ENCODE assay signal across 25 mouse cellular contexts in the genomic region with DNA sequence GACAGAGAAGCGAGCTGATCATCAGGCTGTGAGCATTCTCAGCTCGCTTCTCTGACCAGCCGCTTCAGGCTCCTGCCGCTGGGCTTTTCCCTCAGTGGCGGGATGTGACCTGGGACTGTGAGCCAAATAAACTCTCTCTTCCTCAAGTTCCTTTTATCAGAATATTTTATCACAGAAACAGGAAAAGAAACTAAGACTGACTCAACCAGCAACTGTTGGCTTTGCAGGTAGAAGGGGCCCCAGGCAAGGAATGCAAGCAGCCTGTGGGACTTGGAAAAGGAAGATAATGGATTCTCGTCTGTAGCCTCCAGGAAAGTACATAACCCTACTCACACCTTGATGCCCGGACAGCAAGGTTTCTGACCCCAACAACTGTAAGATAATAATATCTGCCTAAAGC.
DNase-seq lines count a peak whose midpoint lies in the region; ATAC-seq and TF ChIP-seq lines count a peak whose summit lies in the region.
"Had no signal": no experiment of that assay in that cellular context is flagged by ENCODE, and none has a peak within 500 bp of the region (broad histone marks: within the 10 kb centered on the region; RNA-seq: fewer than 3 reads in every experiment).

No protein-coding gene starts in this region.

- no peak for TF ChIP-seq RAD21 in MEL (IDR thresholded peaks at IDR 0.05; ENCODE audit: low read depth, low read length)

- 75% methylated on average over 7 of the region's 7 CpGs for WGBS in intestine, embryonic 16.5 days
- 62% methylated on average over 7 of the region's 7 CpGs for WGBS in intestine, postnatal 0 days
- 56% methylated on average over 7 of the region's 7 CpGs for WGBS in lung, postnatal 0 days
- WGBS in cerebellum, adult 2 months, result 95% methylated on average over 7 of the region's 7 CpGs

- no peaks in the 10 kb centered on the region for H3K36me3 ChIP-seq in intestine, embryonic 16.5 days (ENCODE audit: control insufficient read depth, insufficient read depth, low read length)
- H3K36me3 ChIP-seq in intestine, postnatal 0 days (ENCODE audit: control insufficient read depth, insufficient read depth), result no peaks in the 10 kb centered on the region
- H3K36me3 ChIP-seq in lung, postnatal 0 days (ENCODE audit: insufficient read depth, low read length), result no peaks in the 10 kb centered on the region
- peaks cover 0 to 8% of the 10 kb centered on the region in 2 experiments; a peak in 2 of 4 replicates for H3K36me3 ChIP-seq in MEL (ENCODE audit: control insufficient read depth in 1 of 2, insufficient read depth in 2 of 2, low read length in 2 of 2)
- H3K36me3 ChIP-seq: hindbrain, embryonic 12.5 days had no signal

- DNase-seq in lung, postnatal 0 days (ENCODE audit: low spot score), result no peak
- no peak for DNase-seq in lung, postnatal 36 days
- peak; percentile 28 for DNase-seq in MEL (ENCODE audit: low read depth, low spot score)
- no peak for DNase-seq in ovary, adult 18-20 months (ENCODE audit: low spot score)
- no peak for DNase-seq in cerebellum, adult 2 months
- DNase-seq: adrenal gland, postnatal 25 days; cerebellum, adult 18-20 months; cerebellum, postnatal 14 days; gastrocnemius, postnatal 14 days; kidney, adult 18-20 months; layer of hippocampus, adult 9-11 months; liver; right cerebral cortex, adult 18-20 months; thymus, postnatal 4 days had no signal

- no peak for TF ChIP-seq EP300 in lung, postnatal 0 days (IDR thresholded peaks at IDR 0.05)
- TF ChIP-seq EP300 in MEL (IDR thresholded peaks at IDR 0.05; ENCODE audit: low read depth in 1 of 2, low read length in 2 of 2), result 0 out of 4 replicates have a peak, but pooled peaks of 1 of the 2 experiments have one; percentile 4

- H3K27ac ChIP-seq in intestine, embryonic 16.5 days (ENCODE audit: low read length), result no peak overlapping the region
- H3K27ac ChIP-seq in intestine, postnatal 0 days (ENCODE audit: low read depth, low read length), result no peak overlapping the region
- H3K27ac ChIP-seq in lung, postnatal 0 days (ENCODE audit: low read length), result peak overlapping the region; percentile 57
- H3K27ac ChIP-seq in MEL (ENCODE audit: control insufficient read depth, low read depth, low read length), result no peak overlapping the region
- H3K27ac ChIP-seq in cerebellum, adult 2 months (ENCODE audit: insufficient read depth, low read length), result no peak overlapping the region
- H3K27ac ChIP-seq: forebrain, embryonic 13.5 days; hindbrain, embryonic 12.5 days; hindbrain, postnatal 0 days; kidney, postnatal 0 days; liver, embryonic 14.5 days had no signal

- TF ChIP-seq POLR2A in MEL (IDR thresholded peaks at IDR 0.05; ENCODE audit: control insufficient read depth in 1 of 2, insufficient read depth in 1 of 2, low read depth in 1 of 2, low read length in 2 of 2, poor library complexity in 1 of 2), result no peak
- TF ChIP-seq POLR2A in cerebellum, adult 2 months (IDR thresholded peaks at IDR 0.05; ENCODE audit: borderline replicate concordance, insufficient read depth, low read length), result no peak

- no peak overlapping the region for H3K4me3 ChIP-seq in intestine, embryonic 16.5 days (ENCODE audit: low read length)
- no peak overlapping the region for H3K4me3 ChIP-seq in intestine, postnatal 0 days (ENCODE audit: low read depth, low read length)
- no peak overlapping the region for H3K4me3 ChIP-seq in lung, postnatal 0 days (ENCODE audit: low read depth, low read length)
- peak overlapping the region in 1 of 2 experiments; percentile 20; a peak in 1 of 4 replicates for H3K4me3 ChIP-seq in MEL (ENCODE audit: control insufficient read depth in 1 of 2, insufficient read depth in 1 of 2, low read depth in 2 of 2, low read length in 2 of 2)
- H3K4me3 ChIP-seq in cerebellum, adult 2 months (replicated peaks; ENCODE audit: insufficient read depth, low read depth, low read length), result no peak overlapping the region
- H3K4me3 ChIP-seq: forebrain, embryonic 13.5 days; hindbrain, embryonic 12.5 days had no signal

- no peaks in the 10 kb centered on the region for H3K27me3 ChIP-seq in intestine, embryonic 16.5 days (replicated peaks; ENCODE audit: control insufficient read depth, insufficient read depth, low read length)
- H3K27me3 ChIP-seq in intestine, postnatal 0 days (replicated peaks; ENCODE audit: control insufficient read depth, insufficient read depth, low read length), result no peaks in the 10 kb centered on the region
- no peaks in the 10 kb centered on the region for H3K27me3 ChIP-seq in lung, postnatal 0 days (replicated peaks; ENCODE audit: insufficient read depth, low read length)
- H3K27me3 ChIP-seq in MEL (ENCODE audit: control insufficient read depth in 1 of 2, insufficient read depth in 2 of 2, low read length in 2 of 2), result no peaks in the 10 kb centered on the region
- H3K27me3 ChIP-seq in cerebellum, adult 2 months (ENCODE audit: control insufficient read depth, insufficient read depth, low read length), result no peaks in the 10 kb centered on the region; the same call in 1 of the 2 replicates
- H3K27me3 ChIP-seq: forebrain, embryonic 13.5 days; hindbrain, embryonic 12.5 days had no signal

- no peak overlapping the region for H3K9ac ChIP-seq in intestine, embryonic 16.5 days (ENCODE audit: low read depth, low read length)
- H3K9ac ChIP-seq in intestine, postnatal 0 days (ENCODE audit: low read depth, low read length), result no peak overlapping the region
- no peak overlapping the region for H3K9ac ChIP-seq in lung, postnatal 0 days (replicated peaks; ENCODE audit: low read depth)
- H3K9ac ChIP-seq in MEL (ENCODE audit: control insufficient read depth, low read depth, low read length, poor library complexity, severe bottlenecking), result no peak overlapping the region
- H3K9ac ChIP-seq: forebrain, embryonic 13.5 days; hindbrain, embryonic 12.5 days; liver, embryonic 14.5 days; lung, embryonic 14.5 days had no signal

- H3K9me3 ChIP-seq in intestine, embryonic 16.5 days (ENCODE audit: control insufficient read depth, low read length), result no peaks in the 10 kb centered on the region
- no peaks in the 10 kb centered on the region for H3K9me3 ChIP-seq in intestine, postnatal 0 days (ENCODE audit: control insufficient read depth)
- no peaks in the 10 kb centered on the region for H3K9me3 ChIP-seq in lung, postnatal 0 days (ENCODE audit: low read length)
- H3K9me3 ChIP-seq in MEL (replicated peaks; ENCODE audit: insufficient read depth, low read length), result no peaks in the 10 kb centered on the region
- H3K9me3 ChIP-seq: forebrain, embryonic 13.5 days; hindbrain, embryonic 12.5 days had no signal

- H3K4me1 ChIP-seq in intestine, embryonic 16.5 days (ENCODE audit: control insufficient read depth, insufficient read depth, low read length), result no peaks in the 10 kb centered on the region; the same call in 1 of the 2 replicates
- H3K4me1 ChIP-seq in intestine, postnatal 0 days (replicated peaks; ENCODE audit: control insufficient read depth, insufficient read depth, low read length), result no peaks in the 10 kb centered on the region
- H3K4me1 ChIP-seq in lung, postnatal 0 days (ENCODE audit: insufficient read depth, low read depth, low read length), result no peaks in the 10 kb centered on the region; the same call in 1 of the 2 replicates
- H3K4me1 ChIP-seq in MEL (ENCODE audit: control insufficient read depth in 1 of 2, insufficient read depth in 2 of 2, low read length in 2 of 2), result peaks cover 9 to 11% of the 10 kb centered on the region in 2 experiments
- no peaks in the 10 kb centered on the region for H3K4me1 ChIP-seq in cerebellum, adult 2 months (ENCODE audit: control insufficient read depth, insufficient read depth, low read length)

- no peak overlapping the region for H3K4me2 ChIP-seq in intestine, embryonic 16.5 days (ENCODE audit: low read depth, low read length)
- no peak overlapping the region for H3K4me2 ChIP-seq in intestine, postnatal 0 days (replicated peaks; ENCODE audit: low read depth)
- no peak overlapping the region for H3K4me2 ChIP-seq in lung, postnatal 0 days (replicated peaks; ENCODE audit: low read depth, low read length)
- H3K4me2 ChIP-seq: forebrain, embryonic 13.5 days; hindbrain, embryonic 12.5 days; lung, embryonic 14.5 days; midbrain, embryonic 11.5 days had no signal

- H3K79me2 ChIP-seq in MEL (ENCODE audit: control insufficient read depth, insufficient read depth, low read length, poor library complexity), result no peaks in the 10 kb centered on the region

- no peak for TF ChIP-seq CTCF in intestine, postnatal 0 days (IDR thresholded peaks at IDR 0.05; ENCODE audit: low read depth)
- TF ChIP-seq CTCF in lung, postnatal 0 days (IDR thresholded peaks at IDR 0.05), result no peak
- no peak for TF ChIP-seq CTCF in MEL (IDR thresholded peaks at IDR 0.05 in 2 of 3, conservative IDR thresholded peaks at IDR 0.05 in 1 of 3; ENCODE audit: control insufficient read depth in 1 of 3, insufficient read depth in 1 of 3, low read depth in 2 of 3, low read length in 3 of 3, poor library complexity in 1 of 3, severe bottlenecking in 1 of 3)
- no peak for TF ChIP-seq CTCF in cerebellum, adult 2 months (IDR thresholded peaks at IDR 0.05; ENCODE audit: borderline replicate concordance, insufficient read depth, low read depth, low read length)

- 0 out of 2 replicates have a peak, but pooled peaks have one; percentile 26 for ATAC-seq in intestine, embryonic 16.5 days
- ATAC-seq in intestine, postnatal 0 days, result no peak
- ATAC-seq in lung, postnatal 0 days, result no peak
- ATAC-seq in megakaryocyte progenitor cell, adult 5-6 weeks (replicated peaks; ENCODE audit: poor library complexity), result 0 out of 2 replicates have a peak, but pooled peaks have one; percentile 21
- ATAC-seq: forebrain, embryonic 13.5 days; midbrain, embryonic 16.5 days had no signal

TF ChIP-seq in MEL, 35 proteins besides CTCF, POLR2A, EP300 and RAD21:
- TF ChIP-seq BHLHE40 (IDR thresholded peaks at IDR 0.05; ENCODE audit: borderline replicate concordance, low read depth, low read length), result no peak
- TF ChIP-seq HCFC1 (IDR thresholded peaks at IDR 0.05; ENCODE audit: low read depth, low read length), result no peak
- TF ChIP-seq NELFE (IDR thresholded peaks at IDR 0.05; ENCODE audit: low read depth, low read length), result no peak
- no peak for TF ChIP-seq USF1 (IDR thresholded peaks at IDR 0.05; ENCODE audit: low read depth, low read length)
- peak; percentile 22; the same call in 1 of the 2 replicates for TF ChIP-seq ELF1 (IDR thresholded peaks at IDR 0.05; ENCODE audit: low read depth, low read length)

Comparison
In these comparisons a context has a peak if more than half of its experiments do, and no peak if none do; other contexts are left out.
1. ATAC-seq: peak in intestine, embryonic 16.5 days (single experiment) and megakaryocyte progenitor cell, adult 5-6 weeks (single experiment); none in intestine, postnatal 0 days (single experiment) and lung, postnatal 0 days (single experiment).